Mouse (Mus musculus) CD4-positive helper T cell, adult 2 months (primary cell): ENCODE data around the gene Rplp2.
A peak's percentile ranks its signal among the peaks of the same experiment; 100 is the strongest.

Experiments used
- DNase-seq: peaks from one replicate; pipeline ENCODE4 v3.0.0-alpha.2; 2012; ENCODE audit warnings: low read depth, missing footprints, low spot score

Rplp2 gene

DNA sequence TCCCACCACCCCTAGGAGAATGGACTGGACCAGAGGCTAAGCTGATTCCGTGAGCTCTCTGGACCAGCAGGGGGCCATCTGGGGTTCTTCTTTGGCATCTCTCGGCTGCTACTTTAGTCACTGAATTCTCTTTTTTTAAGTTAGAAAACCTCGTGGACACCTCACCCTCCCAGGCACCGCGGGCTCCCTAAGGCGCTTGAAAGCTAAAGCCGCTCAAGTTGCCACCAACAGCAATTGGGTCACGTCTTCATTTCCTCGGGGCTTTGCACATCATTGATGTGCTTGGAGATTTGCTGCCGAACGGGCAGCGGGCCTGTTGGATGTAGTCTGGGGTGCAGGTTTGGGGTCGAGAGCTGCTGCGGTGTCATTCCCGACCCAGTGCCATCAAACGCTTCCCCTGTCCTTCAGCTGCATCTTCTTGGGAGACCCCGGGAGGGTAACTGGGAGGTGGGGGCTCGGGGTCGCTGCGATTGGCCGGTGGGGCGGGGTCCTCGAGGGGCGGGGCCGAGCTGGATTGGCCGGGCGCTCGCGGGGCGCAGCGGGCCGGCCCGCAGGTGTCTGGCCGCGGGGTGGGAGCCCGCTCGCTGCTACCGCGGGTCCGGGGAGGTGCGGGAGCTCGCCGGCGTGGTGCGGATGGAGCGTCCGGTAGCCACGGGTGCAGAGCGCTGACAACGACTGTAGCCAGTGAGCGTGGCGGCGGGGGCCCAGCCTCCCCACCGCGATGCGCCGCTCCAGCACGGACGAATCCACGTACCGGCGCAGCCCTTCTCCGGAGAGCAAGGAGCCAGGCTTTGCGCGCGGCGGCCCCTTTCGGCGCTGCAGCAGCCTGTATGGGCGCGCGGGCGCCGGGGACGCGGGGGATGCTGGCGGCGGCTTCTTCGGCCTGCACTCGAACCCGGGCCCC is 34.6 kb downstream of the Rplp2 start:
- peak; percentile 65 for DNase-seq

DNA sequence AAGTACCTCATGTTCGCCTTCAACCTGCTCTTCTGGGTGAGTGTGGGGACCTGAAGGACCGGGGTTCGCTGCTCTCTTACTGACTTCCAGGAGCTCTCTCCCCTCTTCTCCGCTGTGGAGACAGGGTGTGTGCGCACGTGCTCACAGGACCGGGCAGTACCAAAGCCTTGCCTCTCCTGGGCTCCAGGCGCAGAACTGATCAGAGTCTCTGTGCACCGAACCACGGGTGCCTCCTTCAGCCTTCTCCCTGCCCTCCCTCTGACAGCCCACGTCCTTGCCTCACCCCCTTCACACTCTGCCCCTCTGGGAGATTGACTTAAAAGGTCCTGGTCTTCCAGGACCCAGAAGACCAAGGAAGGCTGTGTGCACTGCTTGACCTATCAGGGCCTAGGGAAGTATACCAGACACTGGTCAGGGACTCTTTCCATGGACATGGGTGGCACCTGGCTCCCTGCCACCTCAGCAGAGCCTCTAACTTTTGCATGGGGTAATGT is 35.4 kb downstream of the Rplp2 start:
- no peak for DNase-seq

DNA sequence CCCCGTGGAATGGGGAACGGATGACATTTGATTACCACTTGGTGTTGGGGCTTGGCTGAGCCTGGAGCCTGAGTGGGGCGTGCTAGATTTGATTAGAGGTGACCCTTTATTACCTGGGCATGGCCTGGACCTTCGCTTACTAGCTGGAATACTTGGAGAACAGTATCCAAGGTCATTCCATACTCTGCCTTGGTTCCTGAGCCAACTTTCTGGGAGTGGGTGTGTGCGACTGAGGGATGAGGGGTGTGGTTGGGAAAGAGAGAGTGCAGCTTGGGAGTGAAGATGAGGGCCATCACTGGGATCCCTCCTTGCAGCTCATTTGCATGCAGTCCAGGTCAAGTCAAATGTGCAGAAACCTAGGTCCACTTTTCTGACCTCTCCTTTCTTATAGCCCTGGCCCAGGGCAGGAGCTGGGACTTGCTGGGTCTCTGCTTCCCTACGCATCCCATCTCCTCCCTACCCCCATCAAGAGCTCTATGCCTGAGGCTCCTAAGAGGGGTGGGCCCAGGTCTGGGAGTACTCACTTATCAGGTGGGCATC is 36.0 kb downstream of the Rplp2 start:
- DNase-seq = no peak

DNA sequence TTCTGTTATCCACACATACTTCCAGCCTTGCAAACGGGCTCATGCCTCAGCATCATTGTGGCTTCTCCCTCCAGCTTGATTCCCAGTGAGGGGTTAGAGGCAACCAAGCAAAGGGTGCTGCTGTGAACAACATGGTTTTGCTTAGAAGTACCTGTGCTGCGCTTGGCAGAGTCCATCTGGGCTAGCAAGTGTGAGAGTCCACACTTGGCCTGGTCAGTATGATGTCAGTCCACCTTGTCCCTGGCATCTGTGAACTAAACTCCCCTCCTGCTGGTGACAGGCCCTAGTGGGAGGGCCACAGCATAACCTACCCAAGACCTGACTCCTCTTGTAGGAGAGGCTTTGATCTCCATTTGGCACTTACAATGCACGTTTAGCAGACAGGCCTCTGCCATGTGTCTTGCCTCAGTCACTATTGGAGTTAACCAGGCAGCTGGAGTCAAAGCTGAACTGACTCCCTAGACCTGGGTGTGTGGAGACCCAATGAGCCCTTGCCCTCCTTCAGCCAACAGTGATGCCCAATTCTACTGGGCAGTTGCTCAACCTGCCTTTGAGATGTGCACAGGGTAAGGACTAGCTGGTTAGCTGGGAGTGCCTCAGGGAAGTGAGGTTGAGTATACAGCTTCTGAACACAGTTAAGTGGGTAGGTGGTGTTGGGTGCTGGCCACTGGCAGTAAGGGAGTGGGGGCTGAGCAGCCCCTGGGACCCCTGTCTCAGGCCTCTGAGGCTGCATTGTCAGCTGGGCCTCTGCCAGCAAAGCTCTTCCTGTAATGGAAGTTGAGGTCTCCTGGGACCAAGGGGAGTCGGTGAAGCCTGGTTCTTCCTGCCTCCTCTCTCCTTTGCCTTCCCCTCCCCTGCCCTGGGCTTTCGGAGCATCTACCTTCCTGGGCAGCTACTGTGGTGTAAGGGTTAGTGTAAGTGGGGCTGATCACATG is 37.3 kb downstream of the Rplp2 start:
- no peak for DNase-seq

DNA sequence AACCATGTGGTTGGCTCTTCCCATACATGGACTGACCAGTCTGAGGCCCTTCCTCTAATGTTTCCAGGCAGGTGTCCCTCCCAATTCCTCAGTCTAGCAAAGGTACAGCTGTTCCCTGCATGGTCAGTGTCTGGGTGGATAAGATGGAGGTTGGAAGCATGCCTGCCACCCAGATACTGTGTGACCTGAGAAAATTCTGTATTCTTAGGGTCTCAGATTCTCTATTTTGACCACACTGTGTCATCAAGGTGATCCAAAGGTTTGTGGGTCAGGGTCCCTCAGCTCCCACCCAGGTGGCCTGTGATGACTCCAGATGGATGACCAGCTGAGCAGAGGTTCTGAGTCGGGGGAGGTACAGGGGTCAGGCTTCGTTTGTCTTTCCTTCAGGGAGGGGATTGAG is 38.0 kb downstream of the Rplp2 start:
- no peak for DNase-seq

DNA sequence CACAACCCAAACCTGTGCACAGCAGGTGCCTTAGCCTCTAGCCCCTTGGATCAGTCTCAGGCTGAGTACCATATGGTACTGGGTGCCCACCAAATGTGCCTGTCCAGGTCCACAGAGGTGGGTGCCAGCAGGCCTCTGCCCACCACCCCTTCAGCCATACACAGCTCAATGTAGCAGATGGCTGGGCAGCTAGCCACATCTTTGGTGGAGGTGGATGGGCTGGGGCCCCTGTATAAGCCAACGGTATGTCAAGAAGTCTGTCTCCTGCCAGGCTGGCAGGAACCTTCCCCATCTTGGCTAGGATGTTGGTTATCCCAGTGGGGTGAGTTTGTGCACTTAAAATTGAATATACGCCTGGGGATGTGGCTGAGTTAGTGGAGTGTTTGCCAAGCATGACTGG is 38.4 kb downstream of the Rplp2 start:
- DNase-seq = no peak

DNA sequence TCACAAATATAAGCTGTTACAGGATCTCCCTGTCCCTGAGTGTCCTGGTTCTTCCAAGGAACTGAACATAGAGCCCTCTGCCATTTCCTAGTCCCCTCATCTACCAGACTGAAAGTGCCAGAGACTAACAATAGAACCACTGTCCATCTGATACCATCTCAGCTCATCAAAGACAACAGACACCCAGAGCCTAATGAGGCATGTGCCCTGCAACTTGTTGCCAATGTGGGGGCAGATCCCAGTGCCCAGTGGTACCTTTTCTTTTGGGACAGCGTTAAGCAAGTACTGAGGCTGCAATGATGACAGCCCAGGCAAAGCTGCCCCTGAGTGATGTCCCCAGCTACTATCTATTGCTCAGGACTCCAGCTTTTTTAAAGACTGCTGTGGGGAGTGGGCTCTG is 39.1 kb downstream of the Rplp2 start:
- no peak for DNase-seq

DNA sequence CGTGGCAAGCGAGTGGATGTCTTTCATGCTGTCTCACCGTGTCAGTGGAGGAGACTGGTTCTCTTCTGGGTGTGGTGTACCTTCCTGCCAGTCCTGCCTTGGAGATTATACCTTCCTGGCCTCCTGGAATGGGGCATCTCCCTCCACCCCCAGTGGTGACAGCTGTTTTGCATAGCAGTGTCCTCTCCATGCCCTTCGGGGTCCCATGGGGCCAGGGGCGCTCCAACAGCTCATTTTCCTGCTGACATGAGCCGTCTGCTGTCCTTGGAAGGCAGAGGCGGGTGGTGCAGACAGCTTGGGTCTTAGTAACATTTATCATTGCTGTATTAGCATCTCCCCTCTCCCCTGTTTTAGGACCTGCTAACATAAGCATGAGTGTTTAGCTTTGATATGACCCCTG is 40.0 kb downstream of the Rplp2 start:
- DNase-seq = no peak

DNA sequence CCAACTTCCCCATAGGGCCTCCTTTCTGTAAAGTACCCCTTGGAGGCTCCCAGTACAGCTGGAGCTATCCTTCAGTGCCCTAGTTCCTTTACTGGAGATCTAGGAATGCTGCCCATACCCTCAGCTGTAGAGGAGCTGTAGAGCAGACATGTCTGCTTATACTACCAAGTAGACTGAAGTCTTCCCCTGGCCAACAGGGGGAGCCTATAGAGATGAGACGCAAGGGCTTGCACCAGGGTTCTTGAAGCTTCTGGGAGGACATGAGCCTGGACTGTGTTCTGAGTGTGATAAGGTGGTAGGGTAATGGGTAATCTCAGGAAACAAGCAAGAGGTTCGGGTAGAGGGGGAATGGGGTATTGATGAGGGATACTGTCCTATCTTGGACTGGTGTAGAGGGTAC is 44.0 kb downstream of the Rplp2 start:
- DNase-seq = no peak

DNA sequence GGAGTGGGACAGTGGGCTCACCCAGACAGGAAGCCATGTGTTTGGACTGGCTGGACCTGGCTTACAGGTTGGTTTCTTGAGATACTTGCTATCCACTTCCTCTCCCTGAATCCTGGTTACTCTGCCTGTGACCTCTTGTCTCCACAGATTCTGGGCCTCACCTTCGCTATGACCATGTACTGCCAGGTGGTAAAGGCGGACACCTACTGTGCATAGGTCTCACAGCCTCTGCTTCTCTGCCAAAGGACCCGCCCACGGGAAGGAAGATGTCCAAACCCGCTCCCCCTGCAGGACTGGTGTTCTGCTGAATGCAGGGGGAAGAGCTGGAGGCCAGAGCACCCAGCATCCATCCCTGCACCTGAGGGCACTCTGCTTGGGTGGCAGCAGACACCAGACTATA is 45.6 kb downstream of the Rplp2 start:
- no peak for DNase-seq

DNA sequence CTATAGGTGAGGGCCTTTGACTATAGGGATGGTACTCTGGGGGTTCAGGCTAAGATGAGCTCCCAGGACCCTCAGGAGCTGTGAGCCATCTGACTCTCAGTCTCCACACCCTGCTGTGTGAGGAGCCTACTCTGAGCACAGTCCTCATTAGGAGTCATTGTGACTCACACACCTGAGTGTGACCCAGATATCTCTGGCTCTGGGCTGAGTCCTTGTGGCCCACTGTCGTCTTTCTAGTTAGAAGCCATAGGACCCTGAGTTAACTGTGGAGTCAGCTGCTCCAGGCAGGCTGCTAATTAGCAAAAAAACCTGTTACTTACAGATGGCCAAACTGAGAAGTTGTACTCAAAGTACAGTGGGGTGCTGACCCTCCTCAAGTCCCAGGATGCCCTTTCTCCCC is 46.6 kb downstream of the Rplp2 start:
- DNase-seq = no peak

DNA sequence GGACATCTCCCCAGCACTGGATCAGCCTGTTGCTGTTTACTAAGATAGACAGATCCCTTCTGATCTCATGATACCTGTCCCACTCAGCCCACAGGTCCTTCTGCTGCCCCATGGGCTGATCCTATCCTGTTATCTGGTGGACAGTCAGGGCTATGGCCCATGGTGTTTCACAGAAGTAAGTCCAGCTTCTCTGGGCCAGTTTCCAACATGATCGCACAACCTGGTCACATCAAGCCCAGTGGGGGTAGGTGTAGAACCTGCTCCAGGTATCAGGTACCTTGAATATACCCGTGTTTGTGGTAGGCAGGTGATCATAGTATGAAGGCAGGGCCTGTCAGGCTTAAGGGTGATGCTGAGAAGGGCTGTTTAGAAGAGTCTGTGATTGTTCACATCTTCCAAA is 48.2 kb downstream of the Rplp2 start:
- DNase-seq = no peak

DNA sequence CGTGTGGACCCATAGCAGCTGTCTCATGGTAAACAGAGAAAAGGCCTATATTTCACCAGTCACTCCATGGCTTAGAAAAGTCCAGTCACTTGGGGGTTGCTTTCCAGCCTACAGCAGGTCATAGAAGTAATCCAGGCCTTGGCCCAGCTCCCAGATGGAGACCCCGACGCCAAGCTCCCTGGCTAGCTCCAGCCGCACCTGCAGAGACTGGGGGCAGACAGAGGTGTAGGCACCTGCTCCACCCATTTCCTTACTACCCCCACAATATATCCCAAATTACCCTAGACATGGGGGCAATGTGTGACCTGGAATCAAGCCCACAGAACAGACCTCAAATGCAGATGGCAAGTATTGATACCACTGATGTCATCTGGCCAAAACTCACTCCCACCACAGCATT is 48.8 kb downstream of the Rplp2 start:
- DNase-seq = no peak

DNA sequence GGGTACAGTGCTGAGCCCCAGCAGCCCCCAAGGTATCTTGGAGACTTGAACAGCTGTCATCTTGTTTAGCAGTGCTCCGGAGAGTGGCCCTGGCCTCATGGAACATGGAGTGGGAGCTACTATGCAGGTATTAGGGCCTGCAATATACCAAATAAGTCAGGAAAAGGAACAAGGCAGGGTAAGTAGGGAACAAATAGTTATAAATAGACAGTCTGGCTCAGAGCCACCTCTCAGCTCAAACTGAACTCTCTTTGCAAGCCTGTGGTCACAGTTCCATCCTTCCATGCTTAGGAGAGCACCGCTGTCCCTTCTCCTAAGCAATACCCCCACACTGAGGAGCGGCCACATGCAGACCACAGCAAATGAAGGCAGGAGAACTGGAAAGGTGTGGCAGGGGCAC is 50.4 kb downstream of the Rplp2 start:
- DNase-seq = no peak
